In the genomic region with DNA sequence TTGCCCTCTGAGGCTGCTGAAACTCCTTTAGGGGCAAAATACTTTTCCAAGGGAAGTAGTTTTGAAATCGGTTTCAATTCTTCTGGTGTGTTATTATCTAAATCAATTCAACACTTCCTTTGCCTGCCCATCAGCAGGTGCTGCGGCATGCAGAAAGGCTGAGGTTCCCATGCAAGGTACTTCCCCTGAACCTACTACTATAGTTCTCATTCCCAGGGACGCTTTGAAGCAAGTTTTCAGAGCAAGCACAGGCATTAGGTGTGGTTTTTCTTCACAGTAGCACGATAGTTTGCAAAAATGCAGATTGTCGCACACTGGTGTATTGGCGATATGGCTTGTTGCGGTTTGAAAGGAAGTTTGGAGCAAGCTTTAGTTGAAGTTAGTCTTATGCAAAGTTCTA, we compare ENCODE assay signal across 20 mouse cellular contexts.
DNase-seq lines count a peak whose midpoint lies in the region; ATAC-seq lines count a peak whose summit lies in the region.
"Had no signal": no experiment of that assay in that cellular context is flagged by ENCODE, and none has a peak within 500 bp of the region (broad histone marks: within the 10 kb centered on the region; RNA-seq: fewer than 3 reads in every experiment).

No protein-coding gene starts in this region.

- no peaks in the 10 kb centered on the region for H3K36me3 ChIP-seq in heart, embryonic 10.5 days
- H3K36me3 ChIP-seq: limb, embryonic 13.5 days; liver, embryonic 13.5 days had no signal

- no peak overlapping the region for H3K4me3 ChIP-seq in heart, embryonic 10.5 days
- H3K4me3 ChIP-seq: forebrain, embryonic 13.5 days; limb, embryonic 13.5 days; liver, embryonic 13.5 days had no signal

- peak; percentile 16 to 30 for DNase-seq in thymus, postnatal 36 days
- no peak for DNase-seq in layer of hippocampus, adult 11-12 months (ENCODE audit: low spot score)
- no peak for DNase-seq in cerebellum, postnatal 14 days
- DNase-seq in heart, embryonic 10.5 days (ENCODE audit: low spot score): no peak
- DNase-seq: adrenal gland, postnatal 25 days; B cell, adult 2 months; cerebellum, adult 18-20 months; gastrocnemius, postnatal 14 days; kidney, adult 9 months; kidney, postnatal 4 days; liver, embryonic 13.5 days; lung, embryonic 14.5 days; lung, postnatal 4 days had no signal

- peak; percentile 97 for ATAC-seq in CD4-positive, CD25-positive, alpha-beta regulatory T cell, adult 4 months
- ATAC-seq in granulocyte monocyte progenitor cell, adult 5-6 weeks (replicated peaks; ENCODE audit: poor library complexity, severe bottlenecking): peak; percentile 35; the same call in 1 of the 2 replicates
- ATAC-seq in megakaryocyte-erythroid progenitor cell, adult 5-6 weeks (replicated peaks; ENCODE audit: low FRiP score, low TSS enrichment, poor library complexity, severe bottlenecking): 0 out of 2 replicates have a peak, but pooled peaks have one; percentile 41
- ATAC-seq: forebrain, embryonic 13.5 days; midbrain, embryonic 16.5 days; Patski had no signal

- H3K9me3 ChIP-seq in heart, embryonic 10.5 days: no peaks in the 10 kb centered on the region
- H3K9me3 ChIP-seq: forebrain, embryonic 13.5 days; limb, embryonic 13.5 days; liver, embryonic 13.5 days had no signal

- no peaks in the 10 kb centered on the region for H3K27me3 ChIP-seq in heart, embryonic 10.5 days (ENCODE audit: insufficient read depth, poor library complexity, severe bottlenecking)
- H3K27me3 ChIP-seq: forebrain, embryonic 13.5 days; limb, embryonic 13.5 days; liver, embryonic 13.5 days; Patski had no signal

- 81% methylated on average over 7 of the region's 7 CpGs for WGBS in heart, embryonic 10.5 days

- H3K4me1 ChIP-seq in heart, embryonic 10.5 days: no peaks in the 10 kb centered on the region
- H3K4me1 ChIP-seq: forebrain, embryonic 13.5 days; limb, embryonic 13.5 days; liver, embryonic 13.5 days had no signal

- no peak overlapping the region for H3K27ac ChIP-seq in heart, embryonic 10.5 days
- H3K27ac ChIP-seq: forebrain, embryonic 13.5 days; limb, embryonic 13.5 days; liver, embryonic 13.5 days had no signal

Comparison
In these comparisons a context has a peak if more than half of its experiments do, and no peak if none do; other contexts are left out.
1. ATAC-seq: peak in every context shown above with its lines; median percentile 97 in CD4-positive, CD25-positive, alpha-beta regulatory T cell, adult 4 months; 41 in megakaryocyte-erythroid progenitor cell, adult 5-6 weeks; 35 in granulocyte monocyte progenitor cell, adult 5-6 weeks.
2. DNase-seq: peak in thymus, postnatal 36 days (2 of 2); none in layer of hippocampus, adult 11-12 months (single experiment), cerebellum, postnatal 14 days (0 of 2) and heart, embryonic 10.5 days (single experiment).